Mouse (Mus musculus) stomach, embryonic 16.5 days (tissue): Measurements from ENCODE around the gene Farp2. TPM values are rescaled to one million over a fixed set of nuclear protein-coding genes. Genes with fewer than 3 reads are reported as not detected.
"Not testable (repeated sequence)": the region's sequence is repeated elsewhere in the genome, so short reads cannot be mapped to it uniquely, and the experiment has no call there.

Source experiments
- ATAC-seq: fragments of 200-750 bp; cut with Nextera tagmentation; 2 replicates; pipeline ENCODE4 v1.8.0; 2017; ENCODE audit warnings: moderate number of reproducible peaks, moderate TSS enrichment; ENCODE audit not compliant: insufficient read depth, low FRiP score
- H3K27ac ChIP-seq: fragments of 300-500 bp; sonication (generic); 2 replicates; pipeline ENCODE4 v1.5.1; 2014; ENCODE audit warnings: low read length
- H3K27me3 ChIP-seq: fragments of 300-500 bp; sonication (generic); 2 replicates; pipeline ENCODE4 v1.6.1; 2014; ENCODE audit warnings: low read length, control low read depth, mixed read lengths; ENCODE audit not compliant: control insufficient read depth, insufficient read depth
- H3K36me3 ChIP-seq: fragments of 300-500 bp; sonication (generic); 2 replicates; pipeline ENCODE4 v1.6.1; 2014; ENCODE audit warnings: low read length; ENCODE audit not compliant: control insufficient read depth, insufficient read depth
- H3K4me1 ChIP-seq: fragments of 300-500 bp; sonication (generic); 2 replicates; pipeline ENCODE4 v1.6.1; 2014; ENCODE audit warnings: low read length, control low read depth, mixed read lengths; ENCODE audit not compliant: control insufficient read depth, insufficient read depth
- H3K4me2 ChIP-seq: fragments of 300-500 bp; sonication (generic); 2 replicates; pipeline ENCODE4 v1.6.1; 2014; ENCODE audit warnings: low read depth, low read length, mixed read lengths
- H3K4me3 ChIP-seq: fragments of 300-500 bp; sonication (generic); replicated peaks from 2 replicates; pipeline ENCODE4 v1.5.1; 2014; ENCODE audit warnings: mild to moderate bottlenecking, low read length
- H3K9ac ChIP-seq: fragments of 300-500 bp; sonication (generic); 2 replicates; pipeline ENCODE4 v1.6.1; 2014; ENCODE audit warnings: low read length
- H3K9me3 ChIP-seq: fragments of 300-500 bp; sonication (generic); replicated peaks from 2 replicates; pipeline ENCODE4 v1.6.1; 2016; ENCODE audit warnings: low read length, control low read depth; ENCODE audit not compliant: control insufficient read depth
- WGBS: fragments of 180-500 bp; shearing (Covaris S2); extraction: QIAGEN DNeasy Blood & Tissue Kit; methylation state at CpG from one replicate; pipeline ENCODE4 v1.1.7; 2014; 5-methylcytosine and 5-hydroxymethylcytosine counted together
- polyA plus RNA-seq: library from polyadenylated mRNA; unstranded; fragments of >200 nt; fragmentation: Nextera tagmentation; extraction: Ambion mirVana; gene quantifications from 2 replicates; pipeline ENCODE4 v1.2.1, GENCODE M21; 2015

Farp2 gene
- polyA plus RNA-seq, 1 experiment from 2014 or later: 6.9 TPM

GRCm38 (mm10) chr1:93658559-93658958, 146.7 kb downstream of the Farp2 start, which contains the start of gene Stk25:
TSS of gene Stk25 (minus strand) at chr1:93658659.
- H3K36me3 ChIP-seq, H3K4me1 ChIP-seq, H3K4me3 ChIP-seq, H3K4me2 ChIP-seq, H3K9me3 ChIP-seq, ATAC-seq, H3K9ac ChIP-seq, H3K27ac ChIP-seq, H3K27me3 ChIP-seq: not testable (repeated sequence)

GRCm38 (mm10) chr1:93667760-93668400, 156.0 kb downstream of the Farp2 start:
- Histone ChIP-seq H3K27me3 (no peaks in the 10 kb centered on the region), H3K27ac (no peak overlapping the region), H3K9ac (no peak overlapping the region), H3K4me2 (no peak overlapping the region), H3K4me1 (peaks cover 8% of the 10 kb centered on the region; the same call in 1 of the 2 replicates), H3K36me3 (no peaks in the 10 kb centered on the region), H3K9me3 (no peaks in the 10 kb centered on the region), H3K4me3 (no peak overlapping the region)
- 32% methylated on average over 13 of the region's 13 CpGs for WGBS
- ATAC-seq: no peak

GRCm38 (mm10) chr1:93668791-93669548, 157.1 kb downstream of the Farp2 start:
- Histone ChIP-seq H3K27ac (peak overlapping the region; percentile 70), H3K36me3 (no peaks in the 10 kb centered on the region), H3K4me1 (peaks cover 8% of the 10 kb centered on the region; the same call in 1 of the 2 replicates), H3K9me3 (no peaks in the 10 kb centered on the region), H3K4me2 (peak overlapping the region; percentile 78), H3K27me3 (no peaks in the 10 kb centered on the region), H3K9ac (peak overlapping the region; percentile 69), H3K4me3 (peak overlapping the region; percentile 48)
- ATAC-seq: peak; percentile 85
- 6% methylated on average over 17 of the region's 17 CpGs for WGBS

DNA sequence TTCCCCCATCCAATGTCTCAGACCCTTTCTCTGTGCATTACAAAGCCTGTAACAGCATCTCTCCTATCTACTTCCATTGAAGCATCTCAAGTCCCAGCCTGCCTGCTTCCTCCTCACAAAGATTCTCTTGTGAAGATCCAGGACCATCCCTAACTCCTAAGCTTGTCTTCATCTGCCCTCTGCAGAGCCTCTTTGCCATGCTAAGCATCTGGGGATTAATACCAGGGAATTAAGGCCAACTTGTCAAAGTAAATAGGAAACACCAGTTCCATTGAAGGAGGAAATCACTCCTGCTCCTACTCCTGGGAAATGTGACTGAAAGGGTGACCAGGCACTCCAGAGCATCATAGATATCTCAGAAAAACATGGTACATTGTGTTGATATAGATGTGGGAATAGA, 158.1 kb downstream of the Farp2 start:
- Histone ChIP-seq H3K27me3 (no peaks in the 10 kb centered on the region), H3K36me3 (no peaks in the 10 kb centered on the region), H3K9ac (no peak overlapping the region), H3K4me1 (peaks cover 8% of the 10 kb centered on the region; the same call in 1 of the 2 replicates), H3K9me3 (no peaks in the 10 kb centered on the region), H3K4me2 (no peak overlapping the region), H3K27ac (no peak overlapping the region), H3K4me3 (no peak overlapping the region)
- ATAC-seq: no peak

Other genes starting within 250 kb of the Farp2 start
- gene Mterf4, start 206.2 kb upstream of the Farp2 start, polyA plus RNA-seq: 26.6 and 29.1 TPM in 2 replicates
- 50.3 and 61.1 TPM in 2 replicates for gene Ppp1r7, start 169.2 kb upstream of the Farp2 start, polyA plus RNA-seq
- 10.6 and 13.8 TPM in 2 replicates for gene Pask, start 168.6 kb upstream of the Farp2 start, polyA plus RNA-seq
- 2.1 and 2.9 TPM in 2 replicates for gene Ano7, start 138.1 kb upstream of the Farp2 start, polyA plus RNA-seq
- 162 and 165 TPM in 2 replicates for gene Hdlbp, start 33.3 kb upstream of the Farp2 start, polyA plus RNA-seq
- 135 and 142 TPM in 2 replicates for gene Stk25, start 146.6 kb downstream of the Farp2 start, polyA plus RNA-seq
- gene Bok, start 173.6 kb downstream of the Farp2 start, polyA plus RNA-seq: 64.5 and 66.8 TPM in 2 replicates
- gene Atg4b, start 239.4 kb downstream of the Farp2 start, polyA plus RNA-seq: 68.8 and 71.5 TPM in 2 replicates
- gene Thap4, start 242.8 kb downstream of the Farp2 start, polyA plus RNA-seq: 42.7 and 51.6 TPM in 2 replicates